In the genomic region with DNA sequence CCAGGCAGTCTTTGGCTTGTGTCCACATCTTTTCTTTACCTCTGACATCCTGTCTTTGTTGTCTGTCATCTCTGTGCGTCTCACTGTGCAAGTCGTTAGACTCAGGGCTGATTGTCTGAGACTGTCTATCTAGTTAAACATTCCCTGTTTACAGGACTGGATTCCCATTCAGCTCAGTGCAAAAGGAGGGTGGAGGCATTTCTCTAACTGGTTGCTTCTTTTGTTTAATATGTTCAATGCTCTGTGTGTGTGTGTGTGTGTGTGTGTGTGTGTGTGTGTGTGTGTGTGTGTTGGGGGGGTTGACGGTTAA, we compare ENCODE assay signal across 15 mouse cellular contexts. TPM values are rescaled to one million over a fixed set of nuclear protein-coding genes. Genes with fewer than 3 reads are reported as not detected.
DNase-seq lines count a peak whose midpoint lies in the region; ATAC-seq and TF ChIP-seq lines count a peak whose summit lies in the region.
"Had no signal": no experiment of that assay in that cellular context is flagged by ENCODE, and none has a peak within 500 bp of the region (broad histone marks: within the 10 kb centered on the region; RNA-seq: fewer than 3 reads in every experiment).

No protein-coding gene starts in this region.

- no peaks in the 10 kb centered on the region for H3K9me3 ChIP-seq in lung, embryonic 15.5 days
- H3K9me3 ChIP-seq: embryonic facial prominence, embryonic 15.5 days; limb, embryonic 15.5 days; midbrain, embryonic 15.5 days; neural tube, embryonic 13.5 days had no signal

- H3K4me3 ChIP-seq in gastrocnemius, adult 2 months = no peak overlapping the region
- H3K4me3 ChIP-seq in lung, embryonic 15.5 days = no peak overlapping the region
- H3K4me3 ChIP-seq in lung, adult 2 months (replicated peaks; ENCODE audit: extremely low read depth, low read depth, low read length) = no peak overlapping the region
- H3K4me3 ChIP-seq: embryonic facial prominence, embryonic 15.5 days; limb, embryonic 15.5 days; midbrain, embryonic 15.5 days; neural tube, embryonic 13.5 days had no signal

- TF ChIP-seq POLR2A in lung, adult 2 months (IDR thresholded peaks at IDR 0.05; ENCODE audit: borderline replicate concordance, extremely low read depth, low read depth, low read length) = no peak

- H3K36me3 ChIP-seq in lung, embryonic 15.5 days = no peaks in the 10 kb centered on the region
- H3K36me3 ChIP-seq: embryonic facial prominence, embryonic 15.5 days; limb, embryonic 15.5 days; midbrain, embryonic 15.5 days; neural tube, embryonic 13.5 days had no signal

- no peak for ATAC-seq in lung, embryonic 15.5 days (ENCODE audit: borderline replicate concordance, extremely low read depth, low FRiP score, low TSS enrichment)
- ATAC-seq: midbrain, embryonic 15.5 days had no signal

- TF ChIP-seq CTCF in gastrocnemius, adult 2 months (IDR thresholded peaks at IDR 0.05) = no peak
- no peak for TF ChIP-seq CTCF in lung, adult 2 months (IDR thresholded peaks at IDR 0.05; ENCODE audit: insufficient read depth, low read length)

- intact Hi-C loops in gastrocnemius, adult 2 months (cut with DNase I) = no loop called here
- intact Hi-C loops in gastrocnemius, postnatal 14 days (cut with DNase I; ENCODE audit: low total_unique reads) = no loop called here

- 15% methylated on average over 2 of the region's 3 CpGs for WGBS in lung, embryonic 15.5 days
- WGBS in lung, adult 2 months = 27% methylated on average over 3 of the region's 3 CpGs

- H3K27me3 ChIP-seq in lung, embryonic 15.5 days = no peaks in the 10 kb centered on the region
- H3K27me3 ChIP-seq: embryonic facial prominence, embryonic 15.5 days; limb, embryonic 15.5 days; midbrain, embryonic 15.5 days; neural tube, embryonic 13.5 days had no signal

- DNase-seq in gastrocnemius, adult 2 months = no peak
- no peak for DNase-seq in gastrocnemius, postnatal 14 days
- no peak for DNase-seq in lung, adult 2 months
- DNase-seq in ZHBTc4 (ENCODE audit: low read depth, low spot score) = peak; percentile 50
- peak; percentile 6 for DNase-seq in lung, postnatal 36 days
- no peak for DNase-seq in adrenal gland, postnatal 10 days
- DNase-seq in urinary bladder, adult 2 months (ENCODE audit: low spot score) = no peak
- DNase-seq: cerebellum, adult 11 months; heart, adult 11 months had no signal

- peak overlapping the region; percentile 43; the same call in 1 of the 2 replicates for H3K27ac ChIP-seq in gastrocnemius, adult 2 months
- H3K27ac ChIP-seq in lung, embryonic 15.5 days = peak overlapping the region; percentile 61
- H3K27ac ChIP-seq: embryonic facial prominence, embryonic 15.5 days; limb, embryonic 15.5 days; macrophage; midbrain, embryonic 15.5 days; neural tube, embryonic 13.5 days had no signal

- H3K4me2 ChIP-seq in lung, embryonic 15.5 days = no peak overlapping the region
- H3K4me2 ChIP-seq: embryonic facial prominence, embryonic 15.5 days; limb, embryonic 15.5 days; midbrain, embryonic 15.5 days; neural tube, embryonic 13.5 days had no signal

- H3K9ac ChIP-seq in lung, embryonic 15.5 days = no peak overlapping the region
- H3K9ac ChIP-seq: embryonic facial prominence, embryonic 15.5 days; limb, embryonic 15.5 days; midbrain, embryonic 15.5 days; neural tube, embryonic 13.5 days had no signal

- peaks cover 17% of the 10 kb centered on the region for H3K4me1 ChIP-seq in lung, embryonic 15.5 days
- H3K4me1 ChIP-seq in lung, adult 2 months (ENCODE audit: control insufficient read depth, insufficient read depth, low read length) = peaks cover 12% of the 10 kb centered on the region; the same call in 1 of the 2 replicates
- H3K4me1 ChIP-seq: embryonic facial prominence, embryonic 15.5 days; limb, embryonic 15.5 days; midbrain, embryonic 15.5 days had no signal

RNA-seq across cellular contexts. Expression of gene Tfcp2l1, which starts 23.0 kb away (rescaled TPM):
- total RNA-seq in gastrocnemius, adult 2 months (2021) = 10 to 100 TPM in 1 of 2 experiments, 1 to 10 TPM in 1; 1.1 to 11.6 TPM
- 1 to 10 TPM in 1 of 2 experiments, under 1 TPM in 1; 0.41 to 1.8 TPM for total RNA-seq in gastrocnemius, postnatal 14 days (2021)
- 0.79 and 1.0 TPM in 2 replicates for polyA plus RNA-seq in lung, embryonic 15.5 days (2015; fragmentation: Nextera tagmentation; extraction: Ambion mirVana)
- polyA plus RNA-seq in lung, adult 2 months (2012; rRNA removed) = 18.5 and 29.1 TPM in 2 replicates
- 1 to 10 TPM; 1.1 TPM for total RNA-seq in adrenal gland, postnatal 10 days (2021)
- polyA plus RNA-seq in urinary bladder, adult 2 months (2012; rRNA removed) = 5.0 and 6.2 TPM in 2 replicates

Comparison
In these comparisons a context has a peak if more than half of its experiments do, and no peak if none do; other contexts are left out.
1. DNase-seq: peak in ZHBTc4 (single experiment) and lung, postnatal 36 days (single experiment); none in gastrocnemius, adult 2 months (single experiment), gastrocnemius, postnatal 14 days (single experiment), lung, adult 2 months (single experiment), adrenal gland, postnatal 10 days (single experiment) and urinary bladder, adult 2 months (single experiment).